Mouse (Mus musculus): Measurements from ENCODE around the gene Nat8f6. TPM values are rescaled to one million over a fixed set of nuclear protein-coding genes. Genes with fewer than 3 reads are reported as not detected.
"Not testable (repeated sequence)": the region's sequence is repeated elsewhere in the genome, so short reads cannot be mapped to it uniquely, and the experiment has no call there.

Nat8f6 gene
- not detected in 2 replicates for polyA plus RNA-seq (2014; fragmentation: Nextera tagmentation; extraction: Ambion mirVana)

GRCm38 (mm10) chr6:85820837-85821236 lies at the start of gene Nat8f6, which contains the start of gene Nat8f5:
Nat8f6 (minus strand) TSS chr6:85820954.
Nat8f5 (minus strand) TSS chr6:85820972.
- DNase-seq (ENCODE audit: low spot score), result no peak
- no peak for ATAC-seq
- WGBS, result 90% methylated on average over 5 of the region's 5 CpGs
- no peaks in the 10 kb centered on the region for H3K27me3 ChIP-seq (replicated peaks; ENCODE audit: control insufficient read depth, insufficient read depth, low read length)
- no peak within 1 kb of the TSS for H3K27ac ChIP-seq (ENCODE audit: low read depth, low read length)
- H3K4me2 ChIP-seq (ENCODE audit: low read length), result no peak within 1 kb of the TSS
- no peaks in the 10 kb centered on the region for H3K9me3 ChIP-seq (replicated peaks; ENCODE audit: control insufficient read depth, low read length)
- no peak within 1 kb of the TSS for H3K9ac ChIP-seq (ENCODE audit: low read length)
- no peak within 1 kb of the TSS for H3K4me3 ChIP-seq (ENCODE audit: low read depth, low read length)
- no peaks in the 10 kb centered on the region for H3K4me1 ChIP-seq (ENCODE audit: control insufficient read depth, insufficient read depth, low read length)
- no peaks in the 10 kb centered on the region for H3K36me3 ChIP-seq (ENCODE audit: control insufficient read depth, insufficient read depth, low read length)

- ATAC-seq; H3K9me3 ChIP-seq (replicated peaks; ENCODE audit: control insufficient read depth, low read length); DNase-seq (ENCODE audit: low spot score); H3K36me3 ChIP-seq (ENCODE audit: control insufficient read depth, insufficient read depth, low read length); H3K9ac ChIP-seq (ENCODE audit: low read length); H3K27ac ChIP-seq (ENCODE audit: low read depth, low read length); H3K4me3 ChIP-seq (ENCODE audit: low read depth, low read length); H3K27me3 ChIP-seq (replicated peaks; ENCODE audit: control insufficient read depth, insufficient read depth, low read length); H3K4me1 ChIP-seq (ENCODE audit: control insufficient read depth, insufficient read depth, low read length); H3K4me2 ChIP-seq (ENCODE audit: low read length): not testable (repeated sequence)
- 89% methylated on average over 5 of the region's 5 CpGs for WGBS
Measured at GRCm38 (mm10) chr6:85869006-85869405, 48.3 kb upstream of the Nat8f6 start, which contains the start of gene Nat8f2. Nat8f2 (minus strand) TSS chr6:85869158.

GRCm38 (mm10) chr6:85867726-85868690 lies 47.3 kb upstream of the Nat8f6 start:
- Histone ChIP-seq H3K36me3 (ENCODE audit: control insufficient read depth, insufficient read depth, low read length) (no peaks in the 10 kb centered on the region), H3K9me3 (replicated peaks; ENCODE audit: control insufficient read depth, low read length) (no peaks in the 10 kb centered on the region), H3K4me3 (ENCODE audit: low read depth, low read length) (no peak overlapping the region), H3K4me1 (ENCODE audit: control insufficient read depth, insufficient read depth, low read length) (no peaks in the 10 kb centered on the region), H3K27me3 (replicated peaks; ENCODE audit: control insufficient read depth, insufficient read depth, low read length) (no peaks in the 10 kb centered on the region), H3K9ac (ENCODE audit: low read length) (no peak overlapping the region), H3K4me2 (ENCODE audit: low read length) (no peak overlapping the region), H3K27ac (ENCODE audit: low read depth, low read length) (no peak overlapping the region)
- WGBS, result 86% methylated on average over 8 of the region's 8 CpGs
- ATAC-seq, result no peak
- DNase-seq (ENCODE audit: low spot score), result no peak

GRCm38 (mm10) chr6:85866995-85867394 lies 46.2 kb upstream of the Nat8f6 start:
- not testable (repeated sequence) for H3K4me1 ChIP-seq (ENCODE audit: control insufficient read depth, insufficient read depth, low read length); H3K36me3 ChIP-seq (ENCODE audit: control insufficient read depth, insufficient read depth, low read length); H3K4me2 ChIP-seq (ENCODE audit: low read length); H3K9me3 ChIP-seq (replicated peaks; ENCODE audit: control insufficient read depth, low read length); H3K27ac ChIP-seq (ENCODE audit: low read depth, low read length); H3K9ac ChIP-seq (ENCODE audit: low read length); ATAC-seq; DNase-seq (ENCODE audit: low spot score); H3K4me3 ChIP-seq (ENCODE audit: low read depth, low read length); H3K27me3 ChIP-seq (replicated peaks; ENCODE audit: control insufficient read depth, insufficient read depth, low read length)
- WGBS, result 62% methylated on average over 1 of the region's 1 CpGs

GRCm38 (mm10) chr6:85866166-85866565 lies 45.4 kb upstream of the Nat8f6 start:
- H3K9me3 ChIP-seq (replicated peaks; ENCODE audit: control insufficient read depth, low read length); H3K27ac ChIP-seq (ENCODE audit: low read depth, low read length): not testable (repeated sequence)
- WGBS, result 92% methylated on average over 3 of the region's 3 CpGs

GRCm38 (mm10) chr6:85864900-85865639 lies 44.3 kb upstream of the Nat8f6 start:
- not testable (repeated sequence) for H3K4me3 ChIP-seq (ENCODE audit: low read depth, low read length); H3K4me2 ChIP-seq (ENCODE audit: low read length); H3K9ac ChIP-seq (ENCODE audit: low read length); H3K27me3 ChIP-seq (replicated peaks; ENCODE audit: control insufficient read depth, insufficient read depth, low read length); H3K4me1 ChIP-seq (ENCODE audit: control insufficient read depth, insufficient read depth, low read length); DNase-seq (ENCODE audit: low spot score); H3K36me3 ChIP-seq (ENCODE audit: control insufficient read depth, insufficient read depth, low read length); H3K9me3 ChIP-seq (replicated peaks; ENCODE audit: control insufficient read depth, low read length); ATAC-seq; H3K27ac ChIP-seq (ENCODE audit: low read depth, low read length)
- WGBS, result 77% methylated on average over 6 of the region's 7 CpGs

More at GRCm38 (mm10) chr6:85866166-85866565, 45.4 kb upstream of the Nat8f6 start:
- not testable (repeated sequence) for H3K36me3 ChIP-seq (ENCODE audit: control insufficient read depth, insufficient read depth, low read length); ATAC-seq; H3K4me2 ChIP-seq (ENCODE audit: low read length); H3K27me3 ChIP-seq (replicated peaks; ENCODE audit: control insufficient read depth, insufficient read depth, low read length); H3K9ac ChIP-seq (ENCODE audit: low read length); H3K4me3 ChIP-seq (ENCODE audit: low read depth, low read length); H3K4me1 ChIP-seq (ENCODE audit: control insufficient read depth, insufficient read depth, low read length); DNase-seq (ENCODE audit: low spot score)

- H3K27me3 ChIP-seq (replicated peaks; ENCODE audit: control insufficient read depth, insufficient read depth, low read length), result no peaks in the 10 kb centered on the region
- no peak for DNase-seq (ENCODE audit: low spot score)
- WGBS, result 87% methylated on average over 2 of the region's 2 CpGs
- no peak overlapping the region for H3K4me2 ChIP-seq (ENCODE audit: low read length)
- no peak overlapping the region for H3K4me3 ChIP-seq (ENCODE audit: low read depth, low read length)
- no peaks in the 10 kb centered on the region for H3K9me3 ChIP-seq (replicated peaks; ENCODE audit: control insufficient read depth, low read length)
- no peak overlapping the region for H3K9ac ChIP-seq (ENCODE audit: low read length)
- no peaks in the 10 kb centered on the region for H3K36me3 ChIP-seq (ENCODE audit: control insufficient read depth, insufficient read depth, low read length)
- H3K27ac ChIP-seq (ENCODE audit: low read depth, low read length), result no peak overlapping the region
- no peaks in the 10 kb centered on the region for H3K4me1 ChIP-seq (ENCODE audit: control insufficient read depth, insufficient read depth, low read length)
- ATAC-seq, result no peak
Measured at GRCm38 (mm10) chr6:85863840-85864239, 43.1 kb upstream of the Nat8f6 start.

- no peak for ATAC-seq
- no peak overlapping the region for H3K9ac ChIP-seq (ENCODE audit: low read length)
- no peak overlapping the region for H3K27ac ChIP-seq (ENCODE audit: low read depth, low read length)
- no peaks in the 10 kb centered on the region for H3K27me3 ChIP-seq (replicated peaks; ENCODE audit: control insufficient read depth, insufficient read depth, low read length)
- H3K4me2 ChIP-seq (ENCODE audit: low read length), result no peak overlapping the region
- no peaks in the 10 kb centered on the region for H3K9me3 ChIP-seq (replicated peaks; ENCODE audit: control insufficient read depth, low read length)
- no peak for DNase-seq (ENCODE audit: low spot score)
- no peaks in the 10 kb centered on the region for H3K4me1 ChIP-seq (ENCODE audit: control insufficient read depth, insufficient read depth, low read length)
- H3K36me3 ChIP-seq (ENCODE audit: control insufficient read depth, insufficient read depth, low read length), result no peaks in the 10 kb centered on the region
- WGBS, result 81% methylated on average over 2 of the region's 2 CpGs
- H3K4me3 ChIP-seq (ENCODE audit: low read depth, low read length), result no peak overlapping the region
Measured at GRCm38 (mm10) chr6:85863136-85863535, 42.4 kb upstream of the Nat8f6 start.

All from forebrain, embryonic 14.5 days (tissue).